Mouse (Mus musculus) thymus, postnatal 25 days (tissue): ENCODE measurements around the gene Fgf10.

Experiments used
- DNase-seq: peaks from one replicate; pipeline ENCODE4 v3.0.0; 2022

Fgf10 gene

DNA sequence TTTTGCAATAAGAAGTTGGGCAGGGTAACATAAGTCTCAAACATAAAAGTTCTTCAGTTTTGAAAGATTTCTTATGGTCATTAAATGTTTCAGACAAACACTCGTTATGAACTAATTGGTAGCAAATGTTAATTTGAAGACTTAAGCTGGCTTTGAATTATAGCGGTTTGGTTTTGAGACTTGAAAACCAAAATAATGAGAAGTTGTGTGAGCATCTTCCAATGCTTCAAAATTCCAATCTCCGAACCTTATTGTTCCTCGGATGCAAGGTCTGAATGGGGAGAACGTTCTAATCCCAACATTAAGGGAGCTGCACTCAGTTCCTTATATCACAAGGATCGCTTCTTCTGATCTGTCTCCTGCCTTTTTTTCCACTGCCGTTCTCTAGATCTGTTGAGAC, at the start of gene Fgf10:
TSS of gene Fgf10 (plus strand) at position 301 of the 400 bp plus-strand sequence.
- no peak for DNase-seq

DNA sequence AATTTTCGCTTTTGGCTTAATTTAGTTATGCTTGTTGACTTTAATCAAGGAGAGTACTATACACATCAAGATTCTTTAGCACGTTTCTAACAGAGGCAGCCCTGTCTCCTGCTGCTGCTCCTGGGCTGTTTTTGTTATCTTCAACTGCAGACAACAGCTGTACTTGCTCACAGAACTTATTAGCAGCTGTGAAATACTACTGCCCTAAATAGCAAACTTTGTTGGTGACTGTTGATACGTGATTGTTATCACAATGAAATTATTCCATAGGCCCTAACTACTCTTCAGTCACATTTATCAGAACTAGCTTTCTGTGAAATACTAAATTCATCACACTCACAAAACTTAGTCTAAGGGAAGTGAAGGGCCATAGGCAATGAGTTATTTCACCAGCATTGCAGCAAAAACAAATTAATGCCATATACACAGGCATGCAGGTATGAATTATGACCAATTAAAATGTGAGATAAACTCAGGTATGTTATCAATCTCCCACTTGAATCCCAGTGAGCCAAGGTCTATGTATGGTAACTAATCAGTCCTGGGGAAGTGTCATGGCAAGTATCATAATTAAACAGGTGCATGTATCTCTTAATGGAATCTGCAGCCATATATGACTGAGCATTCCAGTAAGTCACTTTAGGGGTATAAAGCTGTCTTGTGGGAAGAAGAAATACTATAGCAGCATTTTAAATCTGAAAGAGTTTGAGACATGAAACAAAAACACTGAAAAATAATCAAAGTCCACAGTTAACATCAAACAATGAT, 39.7 kb upstream of the Fgf10 start:
- no peak for DNase-seq

DNA sequence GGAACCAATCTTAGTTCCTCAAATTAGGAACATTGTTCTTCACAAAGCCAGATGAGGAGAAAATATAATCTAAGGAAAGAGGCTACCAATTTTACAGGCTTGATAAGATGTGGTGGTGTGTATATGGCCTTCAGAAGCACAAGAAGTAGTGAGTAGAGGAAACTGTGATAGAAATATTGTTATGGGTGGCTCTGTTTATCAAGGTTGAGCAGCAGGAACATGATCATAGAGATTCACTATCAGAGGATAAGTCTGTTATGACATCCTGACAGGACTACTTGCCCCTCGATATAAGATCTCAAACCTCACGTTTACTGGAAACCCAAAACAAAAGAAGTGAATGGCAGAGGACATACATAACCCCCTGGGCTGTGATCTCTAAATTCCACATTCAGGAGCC, 38.1 kb upstream of the Fgf10 start:
- DNase-seq: no peak

DNA sequence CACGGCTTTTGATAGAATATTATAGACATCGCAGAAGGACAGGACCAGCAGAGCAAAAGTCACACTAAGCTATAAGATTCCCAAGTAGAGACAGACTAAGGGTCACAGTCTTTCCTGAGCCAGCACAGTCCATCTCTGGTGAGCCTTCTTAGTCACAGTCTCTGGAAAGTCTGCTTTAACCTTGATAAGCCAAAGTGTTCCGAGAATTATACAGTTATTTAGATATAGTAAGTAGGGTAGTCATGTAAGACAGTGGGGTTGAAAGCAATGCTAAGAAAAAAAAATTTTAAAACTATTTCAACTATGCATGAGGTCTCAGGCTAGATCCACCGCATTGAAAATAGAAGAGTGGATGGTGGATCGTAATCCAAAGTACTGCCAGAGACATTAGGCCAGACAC, 33.5 kb upstream of the Fgf10 start:
- no peak for DNase-seq

DNA sequence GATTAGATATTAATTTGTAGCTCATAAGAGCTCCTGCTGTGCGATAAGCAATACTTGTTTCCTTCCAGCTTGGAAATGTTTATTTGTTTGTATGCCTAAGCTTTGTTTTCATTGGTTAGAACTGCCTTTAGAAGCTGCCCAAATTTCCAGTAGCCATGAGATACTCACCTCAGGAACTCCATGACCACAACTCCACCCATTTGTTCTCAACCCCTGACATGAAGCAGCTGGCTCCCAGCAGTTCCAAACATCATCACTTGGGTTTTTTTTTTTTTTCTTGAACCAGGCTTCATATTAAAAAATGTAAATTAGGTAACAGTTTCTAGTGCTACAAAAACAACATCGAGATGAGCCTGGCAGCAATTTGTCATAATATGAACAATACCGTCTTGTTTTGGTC, 27.0 kb upstream of the Fgf10 start:
- DNase-seq: no peak

DNA sequence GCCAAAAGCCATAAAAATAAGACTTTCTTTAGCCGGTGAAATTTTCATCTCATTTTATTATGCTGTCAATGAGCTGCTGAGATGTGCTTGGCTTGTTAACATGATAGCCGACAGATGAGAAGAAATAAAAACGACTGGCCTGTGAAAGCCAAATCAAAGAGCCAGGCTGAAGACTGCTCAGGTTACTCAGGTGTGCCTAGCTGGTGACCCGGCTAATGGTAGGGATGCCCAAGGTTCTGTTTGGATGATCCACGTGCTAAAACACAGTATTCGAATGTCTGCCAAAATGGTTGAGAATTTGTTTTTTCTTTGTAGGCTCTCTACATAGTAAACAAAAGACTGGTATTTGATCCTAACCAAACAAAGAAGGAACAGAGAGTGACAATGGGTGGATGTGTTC, 26.5 kb upstream of the Fgf10 start:
- DNase-seq: no peak

DNA sequence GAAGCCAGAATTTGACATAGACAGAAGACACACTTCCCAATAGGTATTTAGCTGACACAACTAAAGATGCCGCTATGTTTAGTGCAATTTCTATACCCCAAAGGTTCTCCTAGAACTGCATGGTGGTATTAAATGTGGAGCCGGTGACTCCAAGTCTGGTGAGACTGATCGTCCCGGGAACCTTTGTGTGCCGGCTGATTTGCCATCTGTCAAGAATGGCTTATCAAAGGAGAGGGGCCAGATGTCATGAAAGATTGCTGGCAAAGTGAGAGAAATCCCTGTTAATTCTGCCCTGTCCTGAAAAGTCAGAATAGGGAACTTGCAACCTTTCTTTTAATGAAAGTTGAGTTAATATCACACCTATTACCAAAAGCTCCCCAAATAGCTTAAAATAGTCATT, 12.6 kb upstream of the Fgf10 start:
- DNase-seq: no peak

DNA sequence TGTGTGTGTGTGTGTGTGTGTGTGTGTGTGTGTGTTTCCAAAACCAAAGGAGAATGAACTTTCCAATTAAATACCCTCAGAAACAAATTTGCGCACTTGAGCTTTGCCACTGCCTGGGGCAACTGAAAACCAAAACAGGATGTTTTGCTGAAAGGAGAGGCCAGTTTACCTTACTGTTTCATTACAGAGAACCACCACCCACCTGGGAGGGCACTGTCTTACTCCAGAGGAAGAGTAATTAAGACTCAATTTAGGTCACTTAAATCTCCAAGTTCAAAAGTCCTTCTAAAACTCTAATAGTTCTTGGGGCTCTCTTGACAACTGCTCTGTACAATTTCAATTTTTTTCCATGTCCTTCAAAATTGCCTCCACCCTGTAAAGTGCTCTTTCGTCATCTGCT, 11.6 kb upstream of the Fgf10 start:
- no peak for DNase-seq

DNA sequence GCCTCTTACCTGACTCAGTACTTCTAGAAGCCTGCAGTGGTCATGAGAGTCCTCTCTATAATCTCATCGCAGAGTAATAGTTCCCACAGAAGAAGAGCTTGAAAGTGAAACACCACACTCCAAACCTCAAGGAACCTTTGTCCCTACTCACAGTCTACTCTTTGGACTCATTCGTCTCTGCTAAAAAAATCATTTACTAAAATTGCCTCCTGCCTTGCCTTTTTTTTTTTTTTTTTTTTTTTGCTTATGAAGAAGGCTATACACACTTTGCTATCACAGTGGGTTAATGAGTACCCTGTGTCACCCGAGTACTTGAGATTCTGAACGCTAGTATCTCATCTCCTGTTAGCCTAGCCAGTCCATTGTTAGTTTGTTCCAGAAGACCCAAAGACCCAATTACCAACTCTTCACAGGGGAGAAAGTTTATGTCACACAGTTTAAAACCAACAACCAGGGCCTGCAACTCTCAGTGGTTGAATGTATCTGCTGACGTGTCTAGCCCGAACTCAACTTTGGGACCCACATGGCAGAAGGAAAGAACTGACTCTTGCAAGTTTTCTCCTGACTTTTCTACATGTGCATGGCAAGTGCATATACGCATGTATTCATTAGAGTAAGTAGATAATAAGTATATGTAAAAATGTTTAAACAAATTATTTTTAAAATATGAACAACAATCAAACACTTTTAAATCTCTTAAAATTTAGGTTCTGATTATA, 10.8 kb upstream of the Fgf10 start:
- no peak for DNase-seq

DNA sequence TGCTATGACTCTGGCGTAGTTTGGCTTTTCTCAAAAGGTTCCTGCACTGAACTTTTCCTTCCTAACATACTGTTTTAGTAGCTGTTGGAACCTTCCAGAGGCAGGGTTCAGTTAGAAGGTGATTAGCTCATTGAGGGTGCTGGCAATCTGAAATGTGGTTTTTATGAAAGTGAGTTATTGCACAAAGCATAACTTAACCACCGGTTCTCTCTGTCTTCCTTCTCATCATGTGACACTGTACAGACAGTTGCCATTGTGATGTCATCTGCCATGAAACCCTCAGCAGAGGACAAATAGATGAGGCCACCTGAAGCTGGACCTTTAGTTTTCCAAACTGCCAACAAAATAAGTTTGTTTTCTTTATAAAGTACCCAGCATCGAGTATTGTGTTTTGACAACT, 7.9 kb upstream of the Fgf10 start:
- DNase-seq: no peak

DNA sequence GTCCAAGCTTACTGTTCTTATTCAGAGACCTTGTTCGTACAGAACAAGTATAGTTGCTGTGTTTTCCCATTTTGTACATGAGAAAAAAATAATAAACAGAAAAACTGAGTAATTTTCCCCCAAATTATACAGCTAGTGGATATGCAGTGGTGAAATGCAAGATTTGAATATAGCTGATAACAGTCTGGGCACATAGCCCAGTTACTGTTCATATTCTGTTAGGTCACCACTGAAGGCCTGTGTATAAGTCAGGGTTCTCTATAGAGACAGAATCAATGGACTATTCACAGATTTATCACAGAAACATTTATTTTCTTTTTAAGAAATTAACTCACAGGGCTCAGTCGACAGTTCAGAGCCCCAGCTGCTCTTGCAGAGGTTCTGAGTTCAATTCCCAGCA, 4.7 kb upstream of the Fgf10 start:
- DNase-seq: no peak

DNA sequence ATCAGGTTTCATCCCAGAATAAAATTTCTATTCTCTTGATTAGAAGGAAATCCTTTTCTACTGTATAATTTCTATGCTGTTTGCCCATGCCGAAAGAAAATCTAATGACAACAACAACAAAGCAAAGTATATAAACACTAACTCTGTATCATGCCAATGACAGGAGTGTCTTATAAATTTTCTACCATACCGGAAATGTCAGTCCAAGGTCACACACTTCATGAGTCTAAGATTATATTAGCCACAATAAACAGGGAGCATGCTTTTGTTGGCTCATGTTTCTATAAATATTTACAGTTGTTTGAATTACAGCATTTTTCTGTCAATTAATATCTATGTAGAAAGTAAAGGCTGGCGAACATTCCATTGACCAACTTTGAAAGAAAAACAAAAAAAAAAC, 9.6 kb downstream of the Fgf10 start:
- DNase-seq: no peak

DNA sequence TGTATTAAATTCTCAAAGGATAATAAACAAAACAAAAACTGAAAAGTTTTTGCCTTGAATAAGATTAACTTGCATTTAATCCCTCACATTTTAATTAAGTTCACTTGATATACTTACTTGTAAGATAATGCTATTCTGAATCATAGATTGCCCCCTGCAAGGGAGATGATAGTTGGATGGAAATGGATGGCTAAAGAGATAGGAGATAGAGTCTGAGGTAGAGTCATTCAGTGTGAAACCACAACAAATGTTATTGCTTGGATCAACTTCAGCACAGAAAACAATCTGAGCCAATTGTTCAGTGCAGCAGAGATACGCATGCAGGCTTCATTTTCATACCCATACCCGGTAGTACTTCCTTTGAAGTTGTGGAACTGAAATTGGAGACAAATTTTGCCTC, 23.5 kb downstream of the Fgf10 start:
- DNase-seq: no peak

DNA sequence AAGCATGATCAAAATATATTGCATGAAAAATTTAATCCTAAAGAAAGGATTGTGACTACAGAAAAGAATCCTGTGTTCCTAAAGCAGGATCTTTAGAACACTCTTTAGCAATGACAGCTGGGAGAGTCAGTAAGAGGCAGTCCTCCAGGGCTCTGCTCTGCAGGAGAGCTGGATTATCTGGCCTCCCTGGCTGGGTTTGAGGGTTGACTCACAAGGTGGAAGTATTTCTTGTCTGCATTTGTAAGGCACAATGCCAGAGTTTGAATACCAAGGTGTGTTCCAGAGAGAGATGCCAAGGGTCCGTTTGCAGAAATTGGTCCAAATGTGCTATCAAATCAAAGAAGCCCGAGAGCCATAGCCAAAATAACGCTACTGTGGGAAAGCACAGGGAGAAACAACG, 25.5 kb downstream of the Fgf10 start:
- DNase-seq: no peak

DNA sequence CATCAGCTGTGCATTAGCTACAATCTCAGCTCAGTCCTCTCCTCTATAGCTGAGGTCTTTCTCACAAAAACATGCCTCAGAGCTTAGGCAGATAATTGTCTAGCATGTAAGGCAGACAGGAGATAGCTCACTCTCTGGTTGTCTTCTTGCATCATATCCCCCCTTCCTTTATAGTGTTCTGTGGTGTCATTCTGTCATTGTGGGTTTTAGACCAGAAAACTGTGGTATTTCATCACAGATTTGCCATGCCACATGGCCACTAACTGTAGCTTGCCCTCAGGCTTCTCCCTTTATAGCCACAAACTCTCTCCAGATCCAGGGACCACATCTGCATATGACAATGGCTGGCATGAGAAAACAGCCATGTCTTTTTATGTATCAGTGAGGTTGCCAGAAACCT, 34.1 kb downstream of the Fgf10 start:
- DNase-seq: no peak

DNA sequence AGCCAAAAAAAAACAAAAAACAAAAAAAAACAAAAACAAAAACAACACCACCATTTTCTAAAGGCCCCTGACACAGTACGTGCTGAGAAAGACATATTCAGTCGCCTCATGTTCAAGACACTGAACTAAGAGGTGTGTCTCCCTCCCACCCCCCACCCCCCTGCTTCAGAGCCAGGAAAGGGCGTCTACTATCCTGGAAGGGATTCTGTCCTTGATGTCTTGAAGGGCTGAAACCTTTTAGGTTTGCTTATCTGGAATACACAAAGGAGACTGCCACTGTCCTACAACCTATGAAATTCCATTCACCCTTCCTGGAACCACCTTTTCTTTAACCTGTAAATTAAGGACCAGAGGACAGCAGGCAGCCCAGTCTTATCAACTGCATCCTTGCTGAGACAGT, 36.1 kb downstream of the Fgf10 start:
- DNase-seq: no peak

DNA sequence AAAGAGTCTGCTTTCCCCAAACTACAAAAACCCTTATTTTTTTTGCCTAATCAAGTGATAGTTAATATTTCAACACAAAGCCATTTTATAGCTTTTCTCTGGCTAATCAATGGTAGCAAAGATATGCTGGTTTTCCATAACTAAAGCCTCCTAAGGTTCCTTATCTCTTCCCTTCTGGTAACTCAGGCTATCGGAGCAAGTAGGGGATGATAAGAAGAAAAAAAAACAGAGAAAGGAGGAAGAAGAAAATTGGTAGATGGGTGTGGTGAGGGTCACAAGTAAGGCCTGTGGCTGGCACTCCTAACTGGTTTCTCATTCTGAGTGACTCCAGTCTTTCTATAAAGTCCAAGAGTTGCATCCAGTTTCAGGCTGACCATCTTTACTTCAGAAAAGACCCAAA, 40.3 kb downstream of the Fgf10 start:
- no peak for DNase-seq

DNA sequence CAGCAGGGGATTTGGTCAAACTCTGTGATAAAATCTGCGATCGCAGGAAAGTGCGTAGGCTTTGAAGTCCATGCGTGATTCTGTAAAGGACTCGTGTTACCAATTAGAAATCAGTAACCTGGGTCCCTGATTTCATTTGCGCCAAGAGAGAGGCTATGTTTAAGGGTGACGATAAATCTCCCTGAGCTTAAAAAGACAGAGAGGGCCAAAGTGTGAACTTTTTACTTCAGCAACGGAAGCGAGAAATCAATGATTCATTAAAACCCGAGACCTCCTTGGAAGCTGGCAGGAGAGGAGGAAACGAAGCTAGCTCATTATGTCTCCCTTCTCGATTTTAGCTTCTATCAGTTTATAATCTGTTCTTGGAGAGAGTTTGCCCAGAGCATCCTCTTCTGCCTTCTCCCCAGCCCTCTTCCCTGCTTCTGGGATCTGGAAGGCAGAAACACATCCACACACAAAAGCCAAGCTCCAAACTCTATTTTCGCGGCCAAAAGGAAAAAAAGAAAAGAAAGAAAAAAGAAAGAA, 44.1 kb downstream of the Fgf10 start:
- no peak for DNase-seq

DNA sequence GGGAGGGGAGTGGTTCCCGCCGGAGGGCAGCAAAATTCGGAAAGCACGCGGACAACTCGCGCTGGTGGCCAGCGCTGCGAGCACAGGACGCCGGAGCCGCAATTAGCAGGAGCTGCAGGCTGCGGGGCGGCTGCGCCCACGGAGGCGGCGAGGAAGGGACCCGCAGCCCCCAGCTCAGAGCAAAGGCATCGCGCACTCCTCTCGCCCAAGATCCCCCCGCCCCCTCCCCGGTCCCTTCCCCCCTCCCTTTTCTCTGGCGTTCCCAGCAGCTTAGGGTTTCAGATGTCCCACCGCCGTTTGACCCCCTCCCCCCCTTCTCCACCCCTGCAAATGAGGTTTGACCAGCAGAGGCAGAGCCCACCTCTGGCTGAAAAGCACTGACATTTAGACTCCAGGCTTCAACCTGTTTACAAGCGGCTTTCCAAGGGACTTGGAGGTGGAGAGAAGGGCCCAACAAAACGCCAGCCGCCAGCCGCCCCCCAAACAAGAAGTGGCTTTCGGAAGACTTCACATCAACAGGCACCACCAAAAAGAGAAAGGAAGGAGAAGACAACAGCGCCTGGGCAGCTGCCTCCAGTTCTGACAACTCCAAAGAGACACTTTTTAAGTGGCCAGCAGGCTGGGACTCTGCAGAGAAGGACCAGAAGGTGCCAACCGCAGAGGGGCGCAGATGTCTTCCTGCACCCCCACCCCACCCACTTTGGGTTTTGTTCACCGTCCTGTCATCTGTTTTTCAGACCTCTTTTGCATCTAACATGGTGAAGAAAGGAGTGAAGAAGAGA, 44.9 kb downstream of the Fgf10 start:
- no peak for DNase-seq

DNA sequence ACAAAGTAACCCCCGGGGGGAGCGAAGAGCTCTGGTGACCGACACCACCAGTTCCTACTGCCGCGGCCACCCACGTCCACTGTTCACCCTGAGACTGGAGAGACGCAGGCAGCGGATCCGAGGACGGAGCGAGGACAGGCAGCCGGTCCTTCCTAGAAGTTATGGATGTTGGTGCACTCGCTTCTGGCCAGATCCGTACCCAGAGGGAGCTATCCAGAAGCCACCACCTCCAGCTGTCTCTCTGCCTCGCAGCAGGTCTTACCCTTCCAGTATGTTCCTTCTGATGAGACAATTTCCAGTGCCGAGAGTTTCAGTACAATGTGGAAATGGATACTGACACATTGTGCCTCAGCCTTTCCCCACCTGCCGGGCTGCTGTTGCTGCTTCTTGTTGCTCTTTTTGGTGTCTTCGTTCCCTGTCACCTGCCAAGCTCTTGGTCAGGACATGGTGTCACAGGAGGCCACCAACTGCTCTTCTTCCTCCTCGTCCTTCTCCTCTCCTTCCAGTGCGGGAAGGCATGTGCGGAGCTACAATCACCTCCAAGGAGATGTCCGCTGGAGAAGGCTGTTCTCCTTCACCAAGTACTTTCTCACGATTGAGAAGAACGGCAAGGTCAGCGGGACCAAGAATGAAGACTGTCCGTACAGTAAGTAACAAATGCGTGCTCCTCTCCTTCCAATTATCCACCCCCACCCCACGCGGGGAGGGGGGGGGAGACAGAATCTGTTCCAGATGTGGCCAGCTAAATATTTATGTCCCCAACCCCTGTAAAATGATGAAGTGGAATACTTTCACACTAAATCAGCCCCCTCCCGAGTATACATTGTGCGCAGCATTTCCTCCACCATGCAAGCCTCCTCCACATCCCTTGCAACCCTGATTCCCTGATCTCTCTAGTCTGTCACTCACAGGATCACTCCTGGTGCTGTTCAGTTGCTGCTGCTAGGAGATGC, 45.8 kb downstream of the Fgf10 start:
- DNase-seq: no peak

DNA sequence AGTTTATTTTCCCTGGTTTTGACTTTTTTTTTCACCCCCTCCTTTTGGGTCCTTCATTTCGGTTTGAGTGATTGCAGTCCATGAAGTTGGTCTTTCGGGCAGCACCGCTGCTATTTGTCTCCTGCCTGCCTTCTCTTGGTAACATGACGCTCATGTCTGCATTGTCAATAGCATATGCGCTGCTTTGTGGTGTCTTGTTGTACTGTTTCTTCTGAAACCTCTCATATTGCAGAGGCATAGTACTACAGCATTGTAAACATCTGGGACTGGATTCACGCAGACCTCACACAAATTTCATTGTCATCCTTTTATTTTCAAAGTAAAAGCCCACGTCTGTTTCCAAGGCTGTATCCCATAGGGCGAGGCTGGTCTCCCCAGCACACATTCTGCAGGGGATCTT, 46.7 kb downstream of the Fgf10 start:
- DNase-seq: no peak

DNA sequence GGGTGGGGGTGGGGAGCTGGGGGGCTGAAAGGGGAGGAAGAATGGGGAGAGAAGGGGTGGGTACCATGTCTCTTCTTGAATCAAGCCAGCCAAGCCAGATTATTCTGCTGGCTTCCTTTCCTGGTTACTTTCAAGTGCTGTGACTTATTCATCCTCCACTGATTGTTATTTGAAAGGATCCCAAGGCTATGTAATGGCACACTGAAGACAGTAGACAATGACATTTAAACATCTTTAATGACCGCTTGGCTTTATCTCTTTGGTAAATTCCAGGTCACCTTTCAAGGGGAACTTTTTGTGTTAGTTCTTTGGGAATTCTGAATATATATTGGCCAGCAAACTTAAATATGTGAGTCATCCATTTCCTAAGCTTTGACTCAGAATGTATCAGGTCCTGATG, 47.1 kb downstream of the Fgf10 start:
- DNase-seq: no peak

DNA sequence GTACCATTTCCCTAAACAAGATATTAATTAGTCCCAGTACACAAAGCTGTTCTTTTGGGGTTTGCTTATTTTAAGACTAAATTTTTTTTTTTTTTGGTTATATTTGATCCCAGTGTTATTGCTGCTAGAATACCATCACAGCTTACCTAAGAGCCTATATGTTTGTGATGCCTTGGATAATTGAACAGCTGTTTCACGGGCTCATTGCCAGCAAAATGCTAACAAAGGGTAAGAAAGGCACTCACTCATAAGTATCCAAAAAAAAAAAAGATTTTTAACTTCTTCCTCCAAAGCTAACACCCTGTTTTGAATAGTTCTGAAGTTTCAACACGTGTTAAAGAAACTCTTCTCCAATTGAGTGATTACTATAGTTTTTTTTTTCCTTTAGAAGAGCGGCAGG, 48.8 kb downstream of the Fgf10 start:
- DNase-seq: no peak
